ENCODE assay signal across 8 mouse cellular contexts in genomic region chr17:24696011-24696697, GRCm38 (mm10). TPM values are rescaled to one million over a fixed set of nuclear protein-coding genes. Genes with fewer than 3 reads are reported as not detected.
DNase-seq lines count a peak whose midpoint lies in the region; ATAC-seq and TF ChIP-seq lines count a peak whose summit lies in the region.

TSS of gene Gfer (minus strand) at chr17:24696156.
TSS of gene Noxo1 (plus strand) at chr17:24696234.

- H3K36me3 ChIP-seq in MEL (ENCODE audit: control insufficient read depth in 1 of 2, insufficient read depth in 2 of 2, low read length in 2 of 2): peaks cover 0 to 2% of the 10 kb centered on the region in 2 experiments; a peak in 1 of 4 replicates

- H3K4me3 ChIP-seq in MEL (ENCODE audit: control insufficient read depth in 1 of 2, insufficient read depth in 1 of 2, low read depth in 2 of 2, low read length in 2 of 2): peak within 1 kb of the TSS; percentile 78 to 99
- H3K4me3 ChIP-seq in cerebellum, adult 2 months (replicated peaks; ENCODE audit: insufficient read depth, low read depth, low read length): peak within 1 kb of the TSS; percentile 67

- H3K9ac ChIP-seq in MEL (ENCODE audit: control insufficient read depth, low read depth, low read length, poor library complexity, severe bottlenecking): peak within 1 kb of the TSS; percentile 85

- peak; percentile 42 to 67 for ATAC-seq in hematopoietic stem cell, adult 5-6 weeks (replicated peaks in 1 of 2; ENCODE audit: insufficient read depth in 1 of 2, low FRiP score in 2 of 2, low TSS enrichment in 1 of 2, low read depth in 1 of 2, poor library complexity in 2 of 2, severe bottlenecking in 2 of 2)

- peaks cover 2 to 10% of the 10 kb centered on the region in 2 experiments; a peak in 1 of 4 replicates for H3K4me1 ChIP-seq in MEL (ENCODE audit: control insufficient read depth in 1 of 2, insufficient read depth in 2 of 2, low read length in 2 of 2)
- H3K4me1 ChIP-seq in cerebellum, adult 2 months (ENCODE audit: control insufficient read depth, insufficient read depth, low read length): no peaks in the 10 kb centered on the region

- H3K9me3 ChIP-seq in MEL (replicated peaks; ENCODE audit: insufficient read depth, low read length): no peaks in the 10 kb centered on the region

- 0 out of 6 replicates have a peak, but pooled peaks of 1 of the 3 experiments have one; percentile 0 for TF ChIP-seq CTCF in MEL (IDR thresholded peaks at IDR 0.05 in 2 of 3, conservative IDR thresholded peaks at IDR 0.05 in 1 of 3; ENCODE audit: control insufficient read depth in 1 of 3, insufficient read depth in 1 of 3, low read depth in 2 of 3, low read length in 3 of 3, poor library complexity in 1 of 3, severe bottlenecking in 1 of 3)
- 0 out of 2 replicates have a peak, but pooled peaks have one; percentile 11 for TF ChIP-seq CTCF in cerebellum, adult 2 months (IDR thresholded peaks at IDR 0.05; ENCODE audit: borderline replicate concordance, insufficient read depth, low read depth, low read length)

- DNase-seq in MEL (ENCODE audit: low read depth, low spot score): peak; percentile 88
- peak; percentile 87 to 90 for DNase-seq in cerebellum, adult 2 months
- peak; percentile 83 for DNase-seq in forelimb bud, embryonic 11.5 days (ENCODE audit: low read depth, low spot score)
- peak; percentile 80 to 87 for DNase-seq in layer of hippocampus, postnatal 10 days (ENCODE audit: low spot score in 2 of 2)
- DNase-seq in lung, postnatal 10 days: peak; percentile 91
- DNase-seq in ovary, postnatal 36 days (ENCODE audit: low spot score): peak; percentile 93
- DNase-seq in thymus, postnatal 25 days: peak; percentile 88

- TF ChIP-seq RAD21 in MEL (IDR thresholded peaks at IDR 0.05; ENCODE audit: low read depth, low read length): no peak

- no peaks in the 10 kb centered on the region for H3K27me3 ChIP-seq in MEL (ENCODE audit: control insufficient read depth in 1 of 2, insufficient read depth in 2 of 2, low read length in 2 of 2)
- no peaks in the 10 kb centered on the region for H3K27me3 ChIP-seq in cerebellum, adult 2 months (ENCODE audit: control insufficient read depth, insufficient read depth, low read length)

- H3K79me2 ChIP-seq in MEL (ENCODE audit: control insufficient read depth, insufficient read depth, low read length, poor library complexity): peaks cover 8% of the 10 kb centered on the region

- H3K27ac ChIP-seq in MEL (ENCODE audit: control insufficient read depth, low read depth, low read length): peak within 1 kb of the TSS; percentile 75
- peak within 1 kb of the TSS; percentile 64 for H3K27ac ChIP-seq in cerebellum, adult 2 months (ENCODE audit: insufficient read depth, low read length)

- no peak for TF ChIP-seq EP300 in MEL (IDR thresholded peaks at IDR 0.05; ENCODE audit: low read depth in 1 of 2, low read length in 2 of 2)

- peak; percentile 75 to 97; a peak in 2 of 4 replicates for TF ChIP-seq POLR2A in MEL (IDR thresholded peaks at IDR 0.05; ENCODE audit: control insufficient read depth in 1 of 2, insufficient read depth in 1 of 2, low read depth in 1 of 2, low read length in 2 of 2, poor library complexity in 1 of 2)
- no peak; the same call in 1 of the 2 replicates for TF ChIP-seq POLR2A in cerebellum, adult 2 months (IDR thresholded peaks at IDR 0.05; ENCODE audit: borderline replicate concordance, insufficient read depth, low read length)

- WGBS in cerebellum, adult 2 months: under 1% methylated on average over 71 of the region's 76 CpGs

TF ChIP-seq in MEL, 35 proteins besides CTCF, POLR2A, EP300 and RAD21:
- TF ChIP-seq BHLHE40 (IDR thresholded peaks at IDR 0.05; ENCODE audit: borderline replicate concordance, low read depth, low read length): no peak
- TF ChIP-seq TBP (IDR thresholded peaks at IDR 0.05; ENCODE audit: low read depth, low read length): no peak
- TF ChIP-seq TCF12 (IDR thresholded peaks at IDR 0.05; ENCODE audit: low read depth, low read length): peak; percentile 49
- TF ChIP-seq MYC (IDR thresholded peaks at IDR 0.05; ENCODE audit: low read depth, low read length): 0 out of 2 replicates have a peak, but pooled peaks have one; percentile 10
- no peak; the same call in 1 of the 2 replicates for TF ChIP-seq MAX (IDR thresholded peaks at IDR 0.05; ENCODE audit: low read length)
- no peak for TF ChIP-seq ELF1 (IDR thresholded peaks at IDR 0.05; ENCODE audit: low read depth, low read length)
- no peak for TF ChIP-seq JUND (IDR thresholded peaks at IDR 0.05; ENCODE audit: low read depth, low read length)
- TF ChIP-seq KAT2A (conservative IDR thresholded peaks at IDR 0.05; ENCODE audit: low read depth, low read length): no peak
- TF ChIP-seq ZC3H11A (IDR thresholded peaks at IDR 0.05; ENCODE audit: low read depth, low read length): no peak
- no peak for TF ChIP-seq GATA1 (IDR thresholded peaks at IDR 0.05; ENCODE audit: low read depth, low read length)
- TF ChIP-seq USF1 (IDR thresholded peaks at IDR 0.05; ENCODE audit: low read depth, low read length): no peak
- TF ChIP-seq MYB (IDR thresholded peaks at IDR 0.05; ENCODE audit: low read depth, low read length): no peak
- TF ChIP-seq E2F4 (IDR thresholded peaks at IDR 0.05; ENCODE audit: borderline replicate concordance, low read depth, low read length): no peak; the same call in 1 of the 2 replicates
- TF ChIP-seq ZKSCAN1 (IDR thresholded peaks at IDR 0.05; ENCODE audit: low read depth, low read length): no peak
- TF ChIP-seq ZNF384 (IDR thresholded peaks at IDR 0.05; ENCODE audit: low read depth, low read length): no peak
- no peak for TF ChIP-seq TAL1 (IDR thresholded peaks at IDR 0.05; ENCODE audit: low read length)
- no peak for TF ChIP-seq UBTF (IDR thresholded peaks at IDR 0.05; ENCODE audit: borderline replicate concordance, insufficient read depth, low read depth, low read length)
- peak; percentile 45; the same call in 1 of the 2 replicates for TF ChIP-seq MAZ (IDR thresholded peaks at IDR 0.05; ENCODE audit: low read depth, low read length)
- TF ChIP-seq ZMIZ1 (IDR thresholded peaks at IDR 0.05; ENCODE audit: low read depth, low read length): peak; percentile 43; the same call in 1 of the 2 replicates
- peak; percentile 63 for TF ChIP-seq SIN3A (IDR thresholded peaks at IDR 0.05; ENCODE audit: low read length)
- TF ChIP-seq RCOR1 (IDR thresholded peaks at IDR 0.05; ENCODE audit: low read depth, low read length): no peak
- TF ChIP-seq MAFK (IDR thresholded peaks at IDR 0.05; ENCODE audit: borderline replicate concordance, low read depth, low read length): no peak
- peak; percentile 94 for TF ChIP-seq MXI1 (IDR thresholded peaks at IDR 0.05; ENCODE audit: low read depth, low read length)
- no peak for TF ChIP-seq GABPA (IDR thresholded peaks at IDR 0.05; ENCODE audit: low read depth, low read length)
- TF ChIP-seq HCFC1 (IDR thresholded peaks at IDR 0.05; ENCODE audit: low read depth, low read length): peak; percentile 53
- no peak for TF ChIP-seq CHD2 (IDR thresholded peaks at IDR 0.05; ENCODE audit: low read length)
- peak; percentile 82 for TF ChIP-seq NELFE (IDR thresholded peaks at IDR 0.05; ENCODE audit: low read depth, low read length)
- no peak; the same call in 1 of the 2 replicates for TF ChIP-seq NRF1 (IDR thresholded peaks at IDR 0.05; ENCODE audit: insufficient read depth, low read depth, low read length, poor library complexity, severe bottlenecking)
- TF ChIP-seq POLR2AphosphoS2 (IDR thresholded peaks at IDR 0.05; ENCODE audit: low read length): peak; percentile 44; the same call in 1 of the 2 replicates
- no peak for TF ChIP-seq MEF2A (IDR thresholded peaks at IDR 0.05; ENCODE audit: extremely low read depth, insufficient replicate concordance, low read depth, low read length, poor library complexity, severe bottlenecking)
- TF ChIP-seq CHD1 (IDR thresholded peaks at IDR 0.05; ENCODE audit: low read depth, low read length): no peak
- no peak for TF ChIP-seq POLR2AphosphoS5 (IDR thresholded peaks at IDR 0.05; ENCODE audit: borderline replicate concordance, low read depth, low read length)
- TF ChIP-seq ETS1 (IDR thresholded peaks at IDR 0.05; ENCODE audit: low read depth, low read length): no peak
- no peak for TF ChIP-seq SMC3 (IDR thresholded peaks at IDR 0.05; ENCODE audit: low read depth, low read length)
- TF ChIP-seq USF2 (IDR thresholded peaks at IDR 0.05; ENCODE audit: borderline replicate concordance in 1 of 2, insufficient read depth in 1 of 2, low read depth in 1 of 2, low read length in 2 of 2): no peak

RNA-seq across cellular contexts. Expression of gene Gfer, which starts in this region (rescaled TPM):
- total RNA-seq in MEL (2012; rRNA removed): 78.6 and 86.8 TPM in 2 replicates
- 10 to 100 TPM in 1 of 2 experiments, not detected in 1; 83.0 TPM for polyA plus RNA-seq in MEL (2012; ENCODE audit: insufficient read depth in 1 of 2, insufficient read length in 2 of 2, low read depth in 1 of 2, low replicate concordance in 2 of 2, missing spikeins in 1 of 2)
- 26.7 and 30.9 TPM in 2 replicates for polyA plus RNA-seq in cerebellum, adult 2 months (2012; rRNA removed)
- 29.3 and 45.5 TPM in 2 replicates for total RNA-seq in hematopoietic stem cell, adult 5-6 weeks (2017)
- 10 to 100 TPM; 19.3 to 22.4 TPM for total RNA-seq in layer of hippocampus, postnatal 10 days (2021)

RNA-seq across cellular contexts. Expression of gene Noxo1, which starts in this region (rescaled TPM):
- total RNA-seq in MEL (2012; rRNA removed): 0.39 and 0.62 TPM in 2 replicates
- polyA plus RNA-seq in MEL (2012; ENCODE audit: insufficient read depth in 1 of 2, insufficient read length in 2 of 2, low read depth in 1 of 2, low replicate concordance in 2 of 2, missing spikeins in 1 of 2): 1 to 10 TPM in 1 of 2 experiments, not detected in 1; 2.4 TPM
- 7.3 and 7.4 TPM in 2 replicates for polyA plus RNA-seq in cerebellum, adult 2 months (2012; rRNA removed)
- 1.2 and 2.8 TPM in 2 replicates for total RNA-seq in hematopoietic stem cell, adult 5-6 weeks (2017)
- total RNA-seq in layer of hippocampus, postnatal 10 days (2021): 1 to 10 TPM; 4.8 to 5.0 TPM

Comparison
In these comparisons a context has a peak if more than half of its experiments do, and no peak if none do; other contexts are left out.
1. Peak in every context shown above with its lines: DNase-seq, ATAC-seq, H3K4me3 ChIP-seq and H3K27ac ChIP-seq.